Mouse (Mus musculus): ENCODE data around the gene Dcaf17. TPM values are rescaled to one million over a fixed set of nuclear protein-coding genes. Genes with fewer than 3 reads are reported as not detected.

Dcaf17 gene
- polyA plus RNA-seq, 2 experiments, result 3.2 to 11.8 TPM

GRCm38 (mm10) chr2:71027631-71028030, 27.5 kb upstream of the Dcaf17 start:
- H3K9me3 ChIP-seq (ENCODE audit: control insufficient read depth, low read length), result no peaks in the 10 kb centered on the region
- no peak for ATAC-seq (ENCODE audit: insufficient read depth)
- no peaks in the 10 kb centered on the region for H3K36me3 ChIP-seq (replicated peaks; ENCODE audit: control insufficient read depth, insufficient read depth, low read depth)
- no peak overlapping the region for H3K9ac ChIP-seq (replicated peaks)
- H3K4me3 ChIP-seq (ENCODE audit: insufficient read depth in 1 of 2, low read depth in 2 of 2, low read length in 2 of 2), result no peak overlapping the region
- H3K27me3 ChIP-seq (ENCODE audit: control insufficient read depth, insufficient read depth, low read length), result no peaks in the 10 kb centered on the region
- DNase-seq (ENCODE audit: low read depth in 3 of 3, low spot score in 3 of 3), result no peak
- 90% methylated on average over 9 of the region's 9 CpGs for WGBS (ENCODE audit: insufficient replicate concordance)
- H3K27ac ChIP-seq, result no peak overlapping the region
- peaks cover 0 to 17% of the 10 kb centered on the region in 2 experiments; a peak in 2 of 4 replicates for H3K4me1 ChIP-seq (replicated peaks; ENCODE audit: control insufficient read depth in 2 of 2, insufficient read depth in 2 of 2, low read length in 1 of 2)
- TF ChIP-seq EP300 (IDR thresholded peaks at IDR 0.05; ENCODE audit: low read depth) (no peak), CTCF (IDR thresholded peaks at IDR 0.05; ENCODE audit: low read depth) (no peak)
- H3K4me2 ChIP-seq (ENCODE audit: low read depth), result no peak overlapping the region

GRCm38 (mm10) chr2:71030663-71031062, 24.5 kb upstream of the Dcaf17 start:
- Histone ChIP-seq H3K9me3 (ENCODE audit: control insufficient read depth, low read length) (no peaks in the 10 kb centered on the region), H3K27ac (no peak overlapping the region), H3K4me3 (ENCODE audit: insufficient read depth in 1 of 2, low read depth in 2 of 2, low read length in 2 of 2) (no peak overlapping the region), H3K9ac (replicated peaks) (no peak overlapping the region), H3K27me3 (ENCODE audit: control insufficient read depth, insufficient read depth, low read length) (no peaks in the 10 kb centered on the region), H3K36me3 (replicated peaks; ENCODE audit: control insufficient read depth, insufficient read depth, low read depth) (no peaks in the 10 kb centered on the region), H3K4me1 (replicated peaks; ENCODE audit: control insufficient read depth in 2 of 2, insufficient read depth in 2 of 2, low read length in 1 of 2) (peaks cover 0 to 19% of the 10 kb centered on the region in 2 experiments; a peak in 2 of 4 replicates), H3K4me2 (ENCODE audit: low read depth) (no peak overlapping the region)
- ATAC-seq (ENCODE audit: insufficient read depth), result no peak
- no peak for DNase-seq (ENCODE audit: low read depth in 3 of 3, low spot score in 3 of 3)
- TF ChIP-seq EP300 (IDR thresholded peaks at IDR 0.05; ENCODE audit: low read depth) (no peak), CTCF (IDR thresholded peaks at IDR 0.05; ENCODE audit: low read depth) (no peak)
- WGBS (ENCODE audit: insufficient replicate concordance), result 56% methylated on average over 2 of the region's 2 CpGs

- Histone ChIP-seq H3K36me3 (replicated peaks; ENCODE audit: control insufficient read depth, insufficient read depth, low read depth) (no peaks in the 10 kb centered on the region), H3K27me3 (ENCODE audit: control insufficient read depth, insufficient read depth, low read length) (no peaks in the 10 kb centered on the region), H3K9ac (replicated peaks) (no peak overlapping the region), H3K4me2 (ENCODE audit: low read depth) (no peak overlapping the region), H3K27ac (no peak overlapping the region), H3K9me3 (ENCODE audit: control insufficient read depth, low read length) (no peaks in the 10 kb centered on the region), H3K4me1 (replicated peaks; ENCODE audit: control insufficient read depth in 2 of 2, insufficient read depth in 2 of 2, low read length in 1 of 2) (peaks cover 0 to 14% of the 10 kb centered on the region in 2 experiments; a peak in 2 of 4 replicates), H3K4me3 (ENCODE audit: insufficient read depth in 1 of 2, low read depth in 2 of 2, low read length in 2 of 2) (no peak overlapping the region)
- ATAC-seq (ENCODE audit: insufficient read depth) (no peak), DNase-seq (ENCODE audit: low read depth in 3 of 3, low spot score in 3 of 3) (no peak)
- TF ChIP-seq CTCF (IDR thresholded peaks at IDR 0.05; ENCODE audit: low read depth), result no peak
- 41% methylated on average over 18 of the region's 18 CpGs for WGBS (ENCODE audit: insufficient replicate concordance)
These were observed 22.9 kb upstream of the Dcaf17 start for GRCm38 (mm10) chr2:71031973-71032794.

DNA sequence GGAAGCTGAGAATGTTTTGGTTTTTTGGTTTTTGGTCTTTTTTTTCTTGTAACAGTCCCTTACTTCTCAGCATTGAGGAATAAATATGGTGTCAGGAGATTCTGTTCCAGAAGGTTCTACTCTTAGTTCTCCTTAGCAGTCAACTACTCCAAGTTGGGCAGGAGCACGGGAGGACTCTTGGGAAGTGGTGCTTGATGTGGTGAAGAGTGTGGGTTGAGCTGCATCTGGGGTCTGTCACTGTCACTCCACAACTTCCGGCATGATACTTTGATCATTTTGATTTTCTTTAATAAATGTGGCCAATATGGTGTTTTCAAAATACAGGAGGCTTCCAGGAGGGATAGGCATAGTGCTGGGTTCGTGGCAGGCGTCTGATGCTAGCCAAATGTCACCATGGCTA, 22.1 kb upstream of the Dcaf17 start:
- no peak for TF ChIP-seq CTCF (IDR thresholded peaks at IDR 0.05; ENCODE audit: low read depth)
- TF ChIP-seq EP300 (IDR thresholded peaks at IDR 0.05; ENCODE audit: low read depth), result no peak
- DNase-seq (ENCODE audit: low read depth in 3 of 3, low spot score in 3 of 3), result no peak
- ATAC-seq (ENCODE audit: insufficient read depth), result no peak

DNA sequence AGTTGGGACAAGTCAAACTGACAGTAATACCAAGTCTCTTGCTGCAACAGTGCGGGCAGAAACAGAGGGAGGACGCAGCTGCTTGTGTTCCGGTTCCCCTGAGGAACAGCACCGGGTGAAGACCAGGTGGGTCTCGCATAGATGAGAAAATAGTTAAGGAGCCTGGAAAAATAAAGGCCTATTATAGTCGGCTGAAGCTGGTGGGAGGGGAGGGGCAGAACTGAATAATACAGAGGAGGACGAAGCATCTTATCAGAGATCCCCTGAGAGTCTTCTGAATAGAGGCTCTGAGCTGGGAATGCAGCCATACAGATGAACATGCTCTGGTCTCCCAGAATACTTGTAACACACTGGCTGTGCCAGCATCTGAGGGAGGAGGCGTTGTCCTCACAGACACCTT, 21.1 kb upstream of the Dcaf17 start:
- Histone ChIP-seq H3K4me3 (ENCODE audit: insufficient read depth in 1 of 2, low read depth in 2 of 2, low read length in 2 of 2) (no peak overlapping the region), H3K9me3 (ENCODE audit: control insufficient read depth, low read length) (no peaks in the 10 kb centered on the region), H3K36me3 (replicated peaks; ENCODE audit: control insufficient read depth, insufficient read depth, low read depth) (no peaks in the 10 kb centered on the region), H3K4me1 (replicated peaks; ENCODE audit: control insufficient read depth in 2 of 2, insufficient read depth in 2 of 2, low read length in 1 of 2) (peaks cover 0 to 14% of the 10 kb centered on the region in 2 experiments; a peak in 2 of 4 replicates), H3K4me2 (ENCODE audit: low read depth) (no peak overlapping the region), H3K9ac (replicated peaks) (no peak overlapping the region), H3K27ac (no peak overlapping the region), H3K27me3 (ENCODE audit: control insufficient read depth, insufficient read depth, low read length) (no peaks in the 10 kb centered on the region)
- TF ChIP-seq EP300 (IDR thresholded peaks at IDR 0.05; ENCODE audit: low read depth) (no peak), CTCF (IDR thresholded peaks at IDR 0.05; ENCODE audit: low read depth) (no peak)
- 70% methylated on average over 8 of the region's 8 CpGs for WGBS (ENCODE audit: insufficient replicate concordance)
- no peak for ATAC-seq (ENCODE audit: insufficient read depth)
- no peak for DNase-seq (ENCODE audit: low read depth in 3 of 3, low spot score in 3 of 3)

More for the DNA sequence above, 22.1 kb upstream of the Dcaf17 start:
- Histone ChIP-seq H3K9ac (replicated peaks) (no peak overlapping the region), H3K9me3 (ENCODE audit: control insufficient read depth, low read length) (no peaks in the 10 kb centered on the region), H3K4me3 (ENCODE audit: insufficient read depth in 1 of 2, low read depth in 2 of 2, low read length in 2 of 2) (no peak overlapping the region), H3K4me1 (replicated peaks; ENCODE audit: control insufficient read depth in 2 of 2, insufficient read depth in 2 of 2, low read length in 1 of 2) (peaks cover 0 to 14% of the 10 kb centered on the region in 2 experiments; a peak in 2 of 4 replicates), H3K27me3 (ENCODE audit: control insufficient read depth, insufficient read depth, low read length) (no peaks in the 10 kb centered on the region), H3K36me3 (replicated peaks; ENCODE audit: control insufficient read depth, insufficient read depth, low read depth) (no peaks in the 10 kb centered on the region), H3K27ac (no peak overlapping the region), H3K4me2 (ENCODE audit: low read depth) (no peak overlapping the region)
- WGBS (ENCODE audit: insufficient replicate concordance), result 83% methylated on average over 4 of the region's 4 CpGs

Measured in liver, embryonic 14.5 days (tissue).